Mouse (Mus musculus): ENCODE data around the gene Mthfd2. TPM values are rescaled to one million over a fixed set of nuclear protein-coding genes. Genes with fewer than 3 reads are reported as not detected.

The Mthfd2 gene
- polyA plus RNA-seq, 1 experiment from 2014 or later = 62.6 TPM

- no peaks in the 10 kb centered on the region for H3K27me3 ChIP-seq (replicated peaks; ENCODE audit: low read depth, poor library complexity, severe bottlenecking)
- H3K4me1 ChIP-seq = peaks cover 5% of the 10 kb centered on the region; the same call in 1 of the 2 replicates
- 87% methylated on average over 7 of the region's 7 CpGs for WGBS
- DNase-seq (ENCODE audit: low spot score) = no peak
- no peak overlapping the region for H3K27ac ChIP-seq (replicated peaks)
- no peaks in the 10 kb centered on the region for H3K9me3 ChIP-seq
- peaks cover 22% of the 10 kb centered on the region for H3K36me3 ChIP-seq (replicated peaks)
- H3K4me3 ChIP-seq = no peak overlapping the region
Measured at GRCm38 (mm10) chr6:83300447-83301229, 25.1 kb downstream of the Mthfd2 start.

GRCm38 (mm10) chr6:83280256-83280955, 45.3 kb downstream of the Mthfd2 start:
- Histone ChIP-seq H3K4me1 (no peaks in the 10 kb centered on the region), H3K9me3 (peaks cover 6% of the 10 kb centered on the region; the same call in 1 of the 2 replicates), H3K27ac (replicated peaks) (no peak overlapping the region), H3K36me3 (replicated peaks) (no peaks in the 10 kb centered on the region), H3K4me3 (no peak overlapping the region), H3K27me3 (replicated peaks; ENCODE audit: low read depth, poor library complexity, severe bottlenecking) (0 out of 2 replicates have a peak, but pooled peaks cover 4% of the 10 kb centered on the region)
- no peak for DNase-seq (ENCODE audit: low spot score)
- WGBS = 78% methylated on average over 8 of the region's 8 CpGs

GRCm38 (mm10) chr6:83278881-83279280, 46.8 kb downstream of the Mthfd2 start:
- DNase-seq (ENCODE audit: low spot score) = no peak
- Histone ChIP-seq H3K9me3 (peaks cover 6% of the 10 kb centered on the region; the same call in 1 of the 2 replicates), H3K27me3 (replicated peaks; ENCODE audit: low read depth, poor library complexity, severe bottlenecking) (0 out of 2 replicates have a peak, but pooled peaks cover 4% of the 10 kb centered on the region), H3K4me1 (no peaks in the 10 kb centered on the region), H3K27ac (replicated peaks) (no peak overlapping the region), H3K36me3 (replicated peaks) (no peaks in the 10 kb centered on the region), H3K4me3 (no peak overlapping the region)
- WGBS = 17% methylated on average over 2 of the region's 2 CpGs

GRCm38 (mm10) chr6:83277151-83277550, 48.6 kb downstream of the Mthfd2 start:
- WGBS = 73% methylated on average over 13 of the region's 13 CpGs
- Histone ChIP-seq H3K27me3 (replicated peaks; ENCODE audit: low read depth, poor library complexity, severe bottlenecking) (0 out of 2 replicates have a peak, but pooled peaks cover 4% of the 10 kb centered on the region), H3K9me3 (peaks cover 6% of the 10 kb centered on the region; the same call in 1 of the 2 replicates), H3K4me1 (no peaks in the 10 kb centered on the region), H3K27ac (replicated peaks) (no peak overlapping the region), H3K36me3 (replicated peaks) (no peaks in the 10 kb centered on the region), H3K4me3 (no peak overlapping the region)
- DNase-seq (ENCODE audit: low spot score) = no peak

GRCm38 (mm10) chr6:83273733-83274132, 52.0 kb downstream of the Mthfd2 start:
- Histone ChIP-seq H3K27ac (replicated peaks) (no peak overlapping the region), H3K4me1 (peaks cover 3% of the 10 kb centered on the region; the same call in 1 of the 2 replicates), H3K9me3 (no peaks in the 10 kb centered on the region), H3K36me3 (replicated peaks) (no peaks in the 10 kb centered on the region), H3K4me3 (no peak overlapping the region), H3K27me3 (replicated peaks; ENCODE audit: low read depth, poor library complexity, severe bottlenecking) (0 out of 2 replicates have a peak, but pooled peaks cover 4% of the 10 kb centered on the region)
- WGBS = 91% methylated on average over 11 of the region's 11 CpGs
- DNase-seq (ENCODE audit: low spot score) = no peak

- Histone ChIP-seq H3K4me3 (peak overlapping the region; percentile 69), H3K9me3 (no peaks in the 10 kb centered on the region), H3K27ac (replicated peaks) (peak overlapping the region; percentile 86), H3K36me3 (replicated peaks) (no peaks in the 10 kb centered on the region), H3K4me1 (peaks cover 15% of the 10 kb centered on the region; the same call in 1 of the 2 replicates), H3K27me3 (replicated peaks; ENCODE audit: low read depth, poor library complexity, severe bottlenecking) (no peaks in the 10 kb centered on the region)
- peak; percentile 81 for DNase-seq (ENCODE audit: low spot score)
- WGBS = 2% methylated on average over 28 of the region's 28 CpGs
Measured at GRCm38 (mm10) chr6:83268144-83269010, 57.3 kb downstream of the Mthfd2 start.

- H3K4me3 ChIP-seq = peak overlapping the region; percentile 69
- DNase-seq (ENCODE audit: low spot score) = no peak
- no peaks in the 10 kb centered on the region for H3K36me3 ChIP-seq (replicated peaks)
- H3K27ac ChIP-seq (replicated peaks) = peak overlapping the region; percentile 49; the same call in 1 of the 2 replicates
- 72% methylated on average over 4 of the region's 4 CpGs for WGBS
- no peaks in the 10 kb centered on the region for H3K9me3 ChIP-seq
- no peaks in the 10 kb centered on the region for H3K27me3 ChIP-seq (replicated peaks; ENCODE audit: low read depth, poor library complexity, severe bottlenecking)
- H3K4me1 ChIP-seq = peaks cover 15% of the 10 kb centered on the region; the same call in 1 of the 2 replicates
Measured at GRCm38 (mm10) chr6:83267616-83268015, 58.1 kb downstream of the Mthfd2 start.

GRCm38 (mm10) chr6:83265653-83266052, 60.1 kb downstream of the Mthfd2 start:
- 86% methylated on average over 4 of the region's 4 CpGs for WGBS
- Histone ChIP-seq H3K4me3 (no peak overlapping the region), H3K27ac (replicated peaks) (no peak overlapping the region), H3K27me3 (replicated peaks; ENCODE audit: low read depth, poor library complexity, severe bottlenecking) (no peaks in the 10 kb centered on the region), H3K9me3 (no peaks in the 10 kb centered on the region), H3K4me1 (peaks cover 15% of the 10 kb centered on the region; the same call in 1 of the 2 replicates), H3K36me3 (replicated peaks) (no peaks in the 10 kb centered on the region)
- no peak for DNase-seq (ENCODE audit: low spot score)

- Histone ChIP-seq H3K4me1 (peaks cover 15% of the 10 kb centered on the region; the same call in 1 of the 2 replicates), H3K27me3 (replicated peaks; ENCODE audit: low read depth, poor library complexity, severe bottlenecking) (no peaks in the 10 kb centered on the region), H3K4me3 (no peak overlapping the region), H3K9me3 (no peaks in the 10 kb centered on the region), H3K27ac (replicated peaks) (no peak overlapping the region), H3K36me3 (replicated peaks) (no peaks in the 10 kb centered on the region)
- no peak for DNase-seq (ENCODE audit: low spot score)
Measured at GRCm38 (mm10) chr6:83265253-83265652, 60.5 kb downstream of the Mthfd2 start.

GRCm38 (mm10) chr6:83264516-83264915, 61.2 kb downstream of the Mthfd2 start:
- Histone ChIP-seq H3K4me3 (no peak overlapping the region), H3K36me3 (replicated peaks) (no peaks in the 10 kb centered on the region), H3K9me3 (no peaks in the 10 kb centered on the region), H3K27me3 (replicated peaks; ENCODE audit: low read depth, poor library complexity, severe bottlenecking) (no peaks in the 10 kb centered on the region), H3K27ac (replicated peaks) (no peak overlapping the region), H3K4me1 (peaks cover 15% of the 10 kb centered on the region; the same call in 1 of the 2 replicates)
- no peak for DNase-seq (ENCODE audit: low spot score)
- WGBS = 90% methylated on average over 1 of the region's 1 CpGs
